Mouse (Mus musculus): ENCODE measurements at regions not wholly inside any gene's neighbourhood (a gene's known extent, or its start where the extent isn't known, plus 50 kb on each side); places are given as distances from the start of the nearest gene placed in this dataset.

GRCm38 (mm10) chr13:83743381-83743780, 239.5 kb downstream of the Mef2c start:
- TF ChIP-seq POLR2A (IDR thresholded peaks at IDR 0.05; ENCODE audit: control insufficient read depth, extremely low read depth, insufficient read depth, low read length, poor library complexity) = no peak
- TF ChIP-seq CTCF (IDR thresholded peaks at IDR 0.05; ENCODE audit: borderline replicate concordance, control insufficient read depth, extremely low read depth, insufficient read depth, low read length, poor library complexity) = no peak
